Mouse (Mus musculus) liver, embryonic 14.5 days (tissue): ENCODE results near the gene Prcc. TPM values are rescaled to one million over a fixed set of nuclear protein-coding genes. Genes with fewer than 3 reads are reported as not detected.
"Not testable (repeated sequence)": the region's sequence is repeated elsewhere in the genome, so short reads cannot be mapped to it uniquely, and the experiment has no call there.

ENCODE experiments used
- ATAC-seq: fragments of 200-750 bp; cut with Nextera tagmentation; 2 replicates; pipeline ENCODE4 v1.8.0; 2017; ENCODE audit warnings: moderate number of reproducible peaks, mild to moderate bottlenecking, moderate library complexity; ENCODE audit not compliant: insufficient read depth
- DNase-seq, 3 experiments: peaks; one replicate each; pipeline ENCODE4 v3.0.0-alpha.2; 2012 to 2013; ENCODE audit warnings: low read depth in 3 of 3, low spot score in 3 of 3
- H3K27ac ChIP-seq: fragments of 300-500 bp; sonication (generic); 2 replicates; pipeline ENCODE4 v1.5.1; 2014; ENCODE audit warnings: moderate library complexity, mild to moderate bottlenecking, control low read depth, inconsistent platforms
- H3K27me3 ChIP-seq: fragments of 300-500 bp; sonication (generic); 2 replicates; pipeline ENCODE4 v1.6.1; 2014; ENCODE audit warnings: mild to moderate bottlenecking, low read length, moderate library complexity; ENCODE audit not compliant: control insufficient read depth, insufficient read depth
- H3K36me3 ChIP-seq: fragments of 300-500 bp; sonication (generic); replicated peaks from 2 replicates; pipeline ENCODE4 v1.6.1; 2014; ENCODE audit warnings: low read depth; ENCODE audit not compliant: control insufficient read depth, insufficient read depth
- H3K4me1 ChIP-seq, 2 experiments: fragments of 200-500 bp in 1 of 2; fragments of 300-500 bp in 1 of 2; sonication (generic) in 1 of 2; replicated peaks; 2 replicates each; pipeline ENCODE4 v1.6.1; 2012 to 2014; ENCODE audit warnings: antibody characterized with exemption in 1 of 2, inconsistent platforms in 1 of 2, low read length in 1 of 2; ENCODE audit not compliant: control insufficient read depth in 2 of 2, insufficient read depth in 2 of 2
- H3K4me2 ChIP-seq: fragments of 300-500 bp; sonication (generic); 2 replicates; pipeline ENCODE4 v1.6.1; 2014; ENCODE audit warnings: low read depth, mild to moderate bottlenecking, control low read depth, moderate library complexity
- H3K4me3 ChIP-seq, 2 experiments: fragments of 200-500 bp in 1 of 2; fragments of 300-500 bp in 1 of 2; sonication (generic) in 1 of 2; 2 replicates each; pipeline ENCODE4 v1.5.1; 2012 to 2014; ENCODE audit warnings: low read depth in 2 of 2, low read length in 2 of 2, mild to moderate bottlenecking in 2 of 2, control low read depth in 1 of 2, inconsistent platforms in 1 of 2, moderate library complexity in 1 of 2; ENCODE audit not compliant: insufficient read depth in 1 of 2
- H3K9ac ChIP-seq: fragments of 300-500 bp; sonication (generic); replicated peaks from 2 replicates; pipeline ENCODE4 v1.6.1; 2014; ENCODE audit warnings: mild to moderate bottlenecking, control low read depth, moderate library complexity
- H3K9me3 ChIP-seq: fragments of 300-500 bp; sonication (generic); 2 replicates; pipeline ENCODE4 v1.6.1; 2016; ENCODE audit warnings: low read length, mixed read lengths; ENCODE audit not compliant: control insufficient read depth
- CTCF ChIP-seq: IDR thresholded peaks from 2 replicates; pipeline ENCODE4 v1.5.1; 2016; ENCODE audit warnings: antibody characterized with exemption, low read depth, control low read depth
- EP300 ChIP-seq: IDR thresholded peaks from 2 replicates; pipeline ENCODE4 v1.6.1; 2016; ENCODE audit warnings: antibody characterized with exemption, low read depth
- WGBS: fragments of 180-500 bp; shearing (Covaris S2); extraction: QIAGEN DNeasy Blood & Tissue Kit; methylation state at CpG from one replicate; pipeline ENCODE4 v1.1.7; 2014; ENCODE audit not compliant: insufficient replicate concordance; 5-methylcytosine and 5-hydroxymethylcytosine counted together
- polyA plus RNA-seq, 2 experiments: library from polyadenylated mRNA; depleted of rRNA in 1 of 2; stranded (reverse) in 1 of 2; unstranded in 1 of 2; fragments of >200 nt; fragmentation: Nextera tagmentation in 1 of 2; extraction: Ambion mirVana in 1 of 2; gene quantifications; 2 replicates each; pipeline versions ENCODE4 v1.2.1 to v1.2.3; 2012 to 2014

Gene Prcc
- polyA plus RNA-seq, 2 experiments = 5.0 to 15.4 TPM

DNA sequence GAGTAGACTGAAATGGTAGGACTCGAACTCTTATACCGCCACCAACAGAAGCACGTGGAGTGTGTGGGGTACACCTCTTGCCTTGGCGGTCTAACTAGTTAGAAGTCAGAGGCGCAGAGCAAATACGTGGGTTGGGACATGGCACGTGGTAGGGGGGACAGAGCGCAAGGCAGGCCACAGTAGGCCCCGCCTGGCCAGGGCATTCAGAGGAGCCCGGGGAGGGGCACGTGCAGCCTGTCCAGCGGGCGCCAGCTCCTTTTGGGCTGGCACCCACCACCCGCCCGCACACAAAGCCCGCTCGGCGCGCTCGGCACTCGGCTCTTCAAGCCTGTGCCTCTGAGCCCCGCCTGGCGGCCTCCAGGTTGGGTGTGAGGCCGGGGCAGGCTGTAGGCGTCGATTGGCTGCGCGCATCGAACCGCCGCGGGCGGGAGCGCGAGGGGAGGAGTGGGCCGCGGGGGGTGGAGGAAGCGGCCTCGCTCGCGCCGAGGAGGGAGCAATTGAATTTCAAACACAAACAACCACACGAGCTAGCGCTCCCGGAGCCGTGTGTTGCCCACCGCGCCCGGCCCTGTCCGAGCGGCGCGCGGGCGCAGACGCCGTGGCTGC is 20.6 kb upstream of the Prcc start, which contains the start of gene Hdgf:
Gene Hdgf (plus strand): TSS at position 442 of the 606 bp plus-strand sequence.
- peaks cover 45 to 55% of the 10 kb centered on the region in 2 experiments for H3K4me1 ChIP-seq
- DNase-seq = peak; percentile 91 to 93 (median 92)
- H3K27ac ChIP-seq = peak within 1 kb of the TSS; percentile 89
- under 1% methylated on average over 57 of the region's 57 CpGs for WGBS
- no peaks in the 10 kb centered on the region for H3K9me3 ChIP-seq
- peak within 1 kb of the TSS; percentile 97 to 100 for H3K4me3 ChIP-seq
- H3K36me3 ChIP-seq = no peaks in the 10 kb centered on the region; the same call in 1 of the 2 replicates
- no peaks in the 10 kb centered on the region for H3K27me3 ChIP-seq
- TF ChIP-seq EP300 (no peak), CTCF (peak; percentile 45)
- peak; percentile 84 for ATAC-seq
- H3K9ac ChIP-seq = peak within 1 kb of the TSS; percentile 100
- H3K4me2 ChIP-seq = peak within 1 kb of the TSS; percentile 91

DNA sequence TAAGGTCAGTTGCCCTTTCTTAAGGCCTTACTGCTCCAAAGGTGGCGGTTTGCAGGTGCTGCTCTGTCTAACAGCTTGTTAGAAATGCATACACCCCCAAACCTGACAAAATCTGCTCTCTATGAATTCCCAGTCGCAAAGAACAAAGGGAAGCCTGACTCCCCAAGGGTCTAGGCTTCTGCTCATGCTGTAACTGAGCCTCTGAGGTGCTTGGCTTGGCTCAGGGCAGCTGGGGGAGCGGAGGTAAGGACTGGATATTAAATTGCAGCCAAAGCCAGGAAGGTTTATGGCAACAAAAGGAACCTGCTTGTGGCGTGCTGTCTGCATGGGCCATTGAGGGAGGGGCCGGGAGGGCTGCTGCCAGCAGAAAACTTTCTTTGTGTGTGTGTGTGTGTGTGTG is 18.4 kb upstream of the Prcc start:
- H3K27ac ChIP-seq = peak overlapping the region; percentile 61
- no peak for DNase-seq
- whole genome bisulfite sequencing = 51% methylated on average over 5 of the region's 5 CpGs

DNA sequence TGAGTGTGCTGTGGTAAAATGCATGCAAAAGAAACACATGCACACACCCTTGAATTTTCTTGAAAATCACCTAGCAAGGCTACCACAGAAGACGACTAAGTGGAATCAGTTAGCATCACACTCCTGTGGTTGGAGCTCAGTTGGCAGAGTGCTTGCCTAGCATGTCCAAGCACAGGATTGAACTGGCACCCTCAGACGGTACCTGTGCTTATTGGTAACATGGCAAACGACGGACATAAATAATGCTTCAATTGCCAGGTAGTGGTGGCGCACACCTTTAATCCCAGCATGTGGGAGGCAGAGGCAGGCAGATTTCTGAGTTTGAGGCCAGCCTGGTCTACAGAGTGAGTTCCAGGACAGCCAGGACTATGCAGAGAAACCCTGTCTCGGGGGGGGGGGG is 16.6 kb upstream of the Prcc start:
- H3K4me3 ChIP-seq, H3K36me3 ChIP-seq, H3K9me3 ChIP-seq, H3K27me3 ChIP-seq, ATAC-seq, H3K9ac ChIP-seq, DNase-seq: not testable (repeated sequence)
- Histone ChIP-seq H3K4me2 (peak overlapping the region; percentile 72), H3K27ac (peak overlapping the region; percentile 87), H3K4me1 (peaks cover 29 to 38% of the 10 kb centered on the region in 2 experiments)
- 48% methylated on average over 6 of the region's 6 CpGs for WGBS

More for the DNA sequence above, 18.4 kb upstream of the Prcc start:
- peaks cover 40 to 50% of the 10 kb centered on the region in 2 experiments for H3K4me1 ChIP-seq
- no peak overlapping the region for H3K4me3 ChIP-seq
- ATAC-seq = no peak
- TF ChIP-seq EP300 (no peak), CTCF (no peak)
- H3K9me3 ChIP-seq = no peaks in the 10 kb centered on the region
- H3K4me2 ChIP-seq = no peak overlapping the region
- 0 out of 2 replicates have a peak overlapping the region, but pooled peaks have one; percentile 13 for H3K9ac ChIP-seq
- no peaks in the 10 kb centered on the region for H3K36me3 ChIP-seq
- H3K27me3 ChIP-seq = no peaks in the 10 kb centered on the region

DNA sequence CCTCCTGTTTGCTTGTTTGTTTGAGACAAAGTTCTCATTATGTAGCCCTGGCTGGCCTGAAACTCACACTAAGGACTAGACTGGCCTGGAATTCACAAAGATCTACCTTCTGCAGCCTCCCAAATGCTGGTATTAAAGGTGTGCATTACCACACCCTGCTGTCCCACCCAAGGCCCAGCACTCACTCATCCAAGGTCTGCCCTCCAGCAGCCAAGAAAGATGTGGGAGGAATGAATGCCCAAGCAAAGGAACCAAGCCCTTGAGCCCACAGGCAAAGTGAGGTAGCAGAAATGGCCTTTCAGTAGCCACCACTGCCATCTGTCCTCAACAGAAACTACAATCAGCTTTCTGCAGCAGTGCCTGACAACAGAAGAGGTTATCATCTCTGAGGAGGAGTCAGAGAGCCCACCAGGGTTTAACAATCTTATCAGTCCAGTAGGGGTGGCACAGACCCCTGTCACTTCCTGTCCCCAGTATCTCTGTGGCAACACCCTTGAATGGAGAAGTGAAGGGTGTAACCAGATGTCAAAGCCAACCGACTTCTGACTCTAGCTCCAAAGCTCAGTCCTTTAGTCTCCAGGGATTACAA is 15.7 kb upstream of the Prcc start:
- Histone ChIP-seq H3K27ac (peak overlapping the region; percentile 87), H3K4me2 (peak overlapping the region; percentile 72), H3K36me3 (no peaks in the 10 kb centered on the region), H3K9me3 (no peaks in the 10 kb centered on the region), H3K9ac (peak overlapping the region; percentile 72), H3K4me1 (peaks cover 29 to 38% of the 10 kb centered on the region in 2 experiments), H3K4me3 (peak overlapping the region; percentile 43 to 48), H3K27me3 (no peaks in the 10 kb centered on the region)
- DNase-seq (peak; percentile 88 to 89 (median 89)), ATAC-seq (peak; percentile 79)
- TF ChIP-seq CTCF (no peak), EP300 (peak; percentile 100)
- WGBS = 3% methylated on average over 1 of the region's 1 CpGs

GRCm38 (mm10) chr3:87899776-87900175 is 14.4 kb upstream of the Prcc start:
- Histone ChIP-seq H3K9ac (no peak overlapping the region; the same call in 1 of the 2 replicates), H3K36me3 (no peaks in the 10 kb centered on the region), H3K4me2 (0 out of 2 replicates have a peak overlapping the region, but pooled peaks have one; percentile 20), H3K9me3 (no peaks in the 10 kb centered on the region), H3K27me3 (no peaks in the 10 kb centered on the region), H3K4me1 (peaks cover 29 to 31% of the 10 kb centered on the region in 2 experiments), H3K4me3 (no peak overlapping the region), H3K27ac (peak overlapping the region; percentile 2)
- WGBS = 77% methylated on average over 3 of the region's 3 CpGs
- DNase-seq (no peak), ATAC-seq (no peak)
- no peak for TF ChIP-seq EP300
- TF ChIP-seq CTCF = no peak
